In the genomic region with DNA sequence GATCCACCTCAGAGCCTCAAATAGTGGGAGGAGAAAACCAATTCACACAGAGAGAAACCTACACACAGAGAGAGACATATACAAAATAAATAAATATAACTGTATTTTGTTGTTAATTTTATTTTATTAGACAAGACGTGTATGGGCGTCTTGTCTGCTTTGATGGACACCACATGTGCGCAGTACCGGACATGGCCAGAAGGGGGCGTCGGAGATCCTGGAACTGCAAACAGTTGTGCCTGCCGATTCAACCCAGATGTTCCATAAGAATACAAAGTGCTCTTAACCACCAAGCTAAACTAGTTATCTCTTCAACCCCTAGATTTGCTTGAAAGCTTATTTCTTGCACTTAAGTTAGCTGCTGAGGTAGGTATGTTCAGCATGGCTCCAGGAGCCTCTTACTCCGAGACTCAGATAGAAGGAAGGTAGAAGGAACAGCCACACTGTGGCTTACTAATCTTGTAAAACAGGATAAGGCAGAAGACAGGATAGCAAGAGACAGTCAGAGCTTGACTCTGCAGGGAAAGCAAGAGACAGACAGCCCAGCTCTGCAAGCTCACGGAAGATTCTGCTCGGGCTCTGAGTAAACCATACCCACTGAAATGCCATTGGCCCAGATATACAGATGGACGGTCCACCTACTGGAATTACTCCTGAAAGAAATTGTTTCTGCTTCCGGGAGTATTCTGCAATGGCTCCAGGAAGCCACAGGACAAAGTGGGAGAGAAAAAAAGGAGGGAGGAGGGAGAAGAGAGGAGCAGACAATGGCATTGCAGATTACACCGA, we compare ENCODE assay signal across 8 mouse cellular contexts. TPM values are rescaled to one million over a fixed set of nuclear protein-coding genes. Genes with fewer than 3 reads are reported as not detected.
DNase-seq lines count a peak whose midpoint lies in the region; ATAC-seq and TF ChIP-seq lines count a peak whose summit lies in the region.

No protein-coding gene starts in this region.

- WGBS in hindbrain, postnatal 0 days: 65% methylated on average over 13 of the region's 13 CpGs
- WGBS in hindbrain, embryonic 16.5 days: 65% methylated on average over 13 of the region's 13 CpGs
- WGBS in embryonic facial prominence, embryonic 10.5 days: 75% methylated on average over 13 of the region's 13 CpGs
- 73% methylated on average over 13 of the region's 13 CpGs for WGBS in limb, embryonic 11.5 days

- no peaks in the 10 kb centered on the region for H3K27me3 ChIP-seq in hindbrain, postnatal 0 days (ENCODE audit: insufficient read depth, low read length)
- no peaks in the 10 kb centered on the region for H3K27me3 ChIP-seq in hindbrain, embryonic 16.5 days (replicated peaks; ENCODE audit: control insufficient read depth, insufficient read depth, low read length)
- H3K27me3 ChIP-seq in embryonic facial prominence, embryonic 10.5 days (replicated peaks; ENCODE audit: low read depth, poor library complexity, severe bottlenecking): peaks cover 33% of the 10 kb centered on the region
- H3K27me3 ChIP-seq in limb, embryonic 11.5 days (ENCODE audit: control insufficient read depth, insufficient read depth, low read length): no peaks in the 10 kb centered on the region; the same call in 1 of the 2 replicates
- no peaks in the 10 kb centered on the region; the same call in 1 of the 2 replicates for H3K27me3 ChIP-seq in splenic B cell, adult 2 months (ENCODE audit: control insufficient read depth, insufficient read depth, low read length, poor library complexity, severe bottlenecking)

- H3K9ac ChIP-seq in hindbrain, postnatal 0 days (replicated peaks; ENCODE audit: low read length): no peak overlapping the region
- no peak overlapping the region for H3K9ac ChIP-seq in hindbrain, embryonic 16.5 days (ENCODE audit: low read depth, low read length)
- no peak overlapping the region for H3K9ac ChIP-seq in limb, embryonic 11.5 days (ENCODE audit: low read length)

- no peak for ATAC-seq in hindbrain, postnatal 0 days
- no peak for ATAC-seq in hindbrain, embryonic 16.5 days
- no peak for ATAC-seq in limb, embryonic 11.5 days (ENCODE audit: insufficient number of reproducible peaks, low FRiP score, low TSS enrichment, low read depth)
- no peak for ATAC-seq in monocyte, adult 5-6 weeks (replicated peaks; ENCODE audit: insufficient number of reproducible peaks, low FRiP score, low TSS enrichment, poor library complexity, severe bottlenecking)

- no peak overlapping the region for H3K27ac ChIP-seq in hindbrain, postnatal 0 days
- H3K27ac ChIP-seq in hindbrain, embryonic 16.5 days (ENCODE audit: low read depth, low read length): no peak overlapping the region
- H3K27ac ChIP-seq in embryonic facial prominence, embryonic 10.5 days (replicated peaks): no peak overlapping the region
- H3K27ac ChIP-seq in limb, embryonic 11.5 days (replicated peaks; ENCODE audit: low read depth, low read length): no peak overlapping the region

- TF ChIP-seq CTCF in hindbrain, postnatal 0 days (IDR thresholded peaks at IDR 0.05; ENCODE audit: low read depth): peak; percentile 75

- H3K4me3 ChIP-seq in hindbrain, postnatal 0 days (ENCODE audit: low read length): no peak overlapping the region
- H3K4me3 ChIP-seq in hindbrain, embryonic 16.5 days (ENCODE audit: low read length): no peak overlapping the region
- H3K4me3 ChIP-seq in embryonic facial prominence, embryonic 10.5 days: no peak overlapping the region
- H3K4me3 ChIP-seq in limb, embryonic 11.5 days (ENCODE audit: low read depth, low read length): no peak overlapping the region

- H3K36me3 ChIP-seq in hindbrain, postnatal 0 days (ENCODE audit: insufficient read depth, low read length): no peaks in the 10 kb centered on the region
- H3K36me3 ChIP-seq in hindbrain, embryonic 16.5 days (ENCODE audit: control insufficient read depth, insufficient read depth, low read length): no peaks in the 10 kb centered on the region
- no peaks in the 10 kb centered on the region for H3K36me3 ChIP-seq in embryonic facial prominence, embryonic 10.5 days (replicated peaks)
- no peaks in the 10 kb centered on the region for H3K36me3 ChIP-seq in limb, embryonic 11.5 days (ENCODE audit: control insufficient read depth, insufficient read depth, low read length)
- H3K36me3 ChIP-seq in splenic B cell, adult 2 months (ENCODE audit: control insufficient read depth, insufficient read depth, low read length, poor library complexity, severe bottlenecking): no peaks in the 10 kb centered on the region

- no peak overlapping the region for H3K4me2 ChIP-seq in hindbrain, postnatal 0 days (ENCODE audit: low read depth, low read length)
- no peak overlapping the region for H3K4me2 ChIP-seq in hindbrain, embryonic 16.5 days (ENCODE audit: low read length)
- H3K4me2 ChIP-seq in limb, embryonic 11.5 days (ENCODE audit: low read depth, severe bottlenecking): no peak overlapping the region

- peak; percentile 37 for DNase-seq in hindbrain, postnatal 0 days (ENCODE audit: low spot score)
- DNase-seq in CD8-positive naive resting alpha-beta T cell, adult 2 months (ENCODE audit: low read depth in 2 of 2, low spot score in 2 of 2): peak; percentile 68 to 71
- peak; percentile 39 for DNase-seq in WW6 (ENCODE audit: low read depth, low spot score)
- peak; percentile 64 for DNase-seq in embryonic facial prominence, embryonic 10.5 days (ENCODE audit: low spot score)
- DNase-seq in limb, embryonic 11.5 days (ENCODE audit: low spot score): peak; percentile 67
- DNase-seq in splenic B cell, adult 2 months (ENCODE audit: low read depth, low spot score): peak; percentile 65

- H3K9me3 ChIP-seq in hindbrain, postnatal 0 days (ENCODE audit: low read length): no peaks in the 10 kb centered on the region
- no peaks in the 10 kb centered on the region for H3K9me3 ChIP-seq in hindbrain, embryonic 16.5 days (ENCODE audit: control insufficient read depth, low read length)
- H3K9me3 ChIP-seq in embryonic facial prominence, embryonic 10.5 days: no peaks in the 10 kb centered on the region
- no peaks in the 10 kb centered on the region for H3K9me3 ChIP-seq in limb, embryonic 11.5 days (ENCODE audit: control insufficient read depth, low read length)

- no peaks in the 10 kb centered on the region for H3K4me1 ChIP-seq in hindbrain, postnatal 0 days (ENCODE audit: insufficient read depth, low read length)
- peaks cover 4% of the 10 kb centered on the region for H3K4me1 ChIP-seq in hindbrain, embryonic 16.5 days (ENCODE audit: control insufficient read depth, insufficient read depth, low read depth, low read length)
- H3K4me1 ChIP-seq in embryonic facial prominence, embryonic 10.5 days: peaks cover 8% of the 10 kb centered on the region
- H3K4me1 ChIP-seq in limb, embryonic 11.5 days (ENCODE audit: control insufficient read depth, insufficient read depth, low read length): no peaks in the 10 kb centered on the region

RNA-seq across cellular contexts. Expression of gene Cmc2, which starts 54.9 kb away (rescaled TPM):
- total RNA-seq in hindbrain, postnatal 0 days (2014; rRNA removed): 12.6 and 16.8 TPM in 2 replicates
- polyA plus RNA-seq in hindbrain, postnatal 0 days (2015; fragmentation: Nextera tagmentation; extraction: Ambion mirVana): 36.3 TPM in 2 replicates
- 32.0 and 37.2 TPM in 2 replicates for polyA plus RNA-seq in hindbrain, embryonic 16.5 days (2015; fragmentation: Nextera tagmentation; extraction: Ambion mirVana)
- 72.6 and 77.7 TPM in 2 replicates for polyA plus RNA-seq in embryonic facial prominence, embryonic 10.5 days (2016; fragmentation: Nextera tagmentation; extraction: Ambion mirVana)
- polyA plus RNA-seq in limb, embryonic 11.5 days (2014; fragmentation: Nextera tagmentation; extraction: Ambion mirVana): 74.2 and 82.7 TPM in 2 replicates
- total RNA-seq in monocyte, adult 5-6 weeks (2017): 4.8 to 15.3 TPM (median 11.9 TPM) in 3 replicates

RNA-seq across cellular contexts. Expression of gene Cenpn, which starts 55.2 kb away (rescaled TPM):
- 4.3 and 4.7 TPM in 2 replicates for total RNA-seq in hindbrain, postnatal 0 days (2014; rRNA removed)
- polyA plus RNA-seq in hindbrain, postnatal 0 days (2015; fragmentation: Nextera tagmentation; extraction: Ambion mirVana): 8.4 and 9.8 TPM in 2 replicates
- polyA plus RNA-seq in hindbrain, embryonic 16.5 days (2015; fragmentation: Nextera tagmentation; extraction: Ambion mirVana): 9.5 and 10.4 TPM in 2 replicates
- polyA plus RNA-seq in embryonic facial prominence, embryonic 10.5 days (2016; fragmentation: Nextera tagmentation; extraction: Ambion mirVana): 61.7 and 62.1 TPM in 2 replicates
- 53.8 and 60.0 TPM in 2 replicates for polyA plus RNA-seq in limb, embryonic 11.5 days (2014; fragmentation: Nextera tagmentation; extraction: Ambion mirVana)
- 0.58 to 1.9 TPM (median 1.1 TPM) in 3 replicates for total RNA-seq in monocyte, adult 5-6 weeks (2017)
